Mouse (Mus musculus): ENCODE measurements around the gene Mcm2.

DNA sequence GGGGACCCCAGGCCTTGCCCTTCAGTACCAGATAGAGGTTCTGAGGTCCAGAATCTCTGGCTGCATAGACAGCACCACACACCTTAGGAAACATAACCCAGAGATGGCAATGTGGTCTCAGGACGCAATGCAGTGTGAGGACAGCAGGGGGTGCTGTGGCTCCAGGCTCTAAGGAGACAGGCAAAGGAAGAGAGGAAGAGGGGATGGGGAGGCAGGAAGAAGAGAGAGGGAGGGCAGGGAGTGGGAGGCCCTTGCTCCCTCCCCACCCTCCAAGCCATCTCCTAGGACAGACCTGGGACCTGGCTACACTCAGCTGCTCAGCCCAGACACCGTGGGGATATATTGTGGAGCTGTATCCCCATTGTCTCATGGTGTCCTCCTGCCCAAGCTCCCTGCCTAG is 29.0 kb upstream of the Mcm2 start:
- no peak for TF ChIP-seq POLR2A (IDR thresholded peaks at IDR 0.05; ENCODE audit: insufficient read length, low read depth)
- no peak for TF ChIP-seq E2F4 (IDR thresholded peaks at IDR 0.05; ENCODE audit: insufficient read depth)
- no peak for TF ChIP-seq MAX (IDR thresholded peaks at IDR 0.05; ENCODE audit: low read depth)
- no peak for TF ChIP-seq MYOD1 (IDR thresholded peaks at IDR 0.05; ENCODE audit: control insufficient read depth in 1 of 3, insufficient read length in 2 of 3, low read depth in 2 of 3)
- no peak for TF ChIP-seq USF1 (IDR thresholded peaks at IDR 0.05; ENCODE audit: low read depth)
- TF ChIP-seq POLR2AphosphoS2 (IDR thresholded peaks at IDR 0.05; ENCODE audit: insufficient read length, low read depth): no peak
- TF ChIP-seq MYOG (IDR thresholded peaks at IDR 0.05; ENCODE audit: control insufficient read depth in 1 of 3, insufficient read depth in 1 of 3, insufficient read length in 2 of 3, low read depth in 2 of 3): no peak
- TF ChIP-seq TCF12 (IDR thresholded peaks at IDR 0.05; ENCODE audit: insufficient read depth, poor library complexity, severe bottlenecking): no peak
- no peak for TF ChIP-seq TCF3 (IDR thresholded peaks at IDR 0.05; ENCODE audit: insufficient read length, low read depth)
- no peak for TF ChIP-seq REST (IDR thresholded peaks at IDR 0.05; ENCODE audit: insufficient read depth, insufficient read length)
- no peak for TF ChIP-seq CEBPB (IDR thresholded peaks at IDR 0.05; ENCODE audit: insufficient read depth, poor library complexity, severe bottlenecking)
